Mouse (Mus musculus) gastrocnemius, adult 2 months (tissue): ENCODE measurements at regions not wholly inside any gene's neighbourhood (a gene's known extent, or its start where the extent isn't known, plus 50 kb on each side); places are given as distances from the start of the nearest gene placed in this dataset.

Experiments used
- DNase-seq: peaks from one replicate; pipeline ENCODE4 v3.0.0; 2022
- H3K27ac ChIP-seq: fragments of 200-600 bp; 2 replicates; pipeline ENCODE4 v1.8.1; 2022; ENCODE audit warnings: mild to moderate bottlenecking
- H3K4me3 ChIP-seq: fragments of 200-600 bp; 2 replicates; pipeline ENCODE4 v1.8.1; 2022; ENCODE audit warnings: mild to moderate bottlenecking, moderate library complexity
- CTCF ChIP-seq: fragments of 200-600 bp; IDR thresholded peaks from 2 replicates; pipeline ENCODE4 v1.8.1; 2022; ENCODE audit warnings: antibody characterized with exemption, mild to moderate bottlenecking, moderate library complexity
- intact Hi-C: fragments of 180-260 bp; cut with DNase I; formaldehyde crosslinking; loops from one replicate; pipeline ENCODE4 v1.15.1; 2025

- Histone ChIP-seq H3K4me3 (no peak overlapping the region; the same call in 1 of the 2 replicates), H3K27ac (peak overlapping the region; percentile 75)
- TF ChIP-seq CTCF = peak; percentile 24; the same call in 1 of the 2 replicates
- peak; percentile 26 for DNase-seq
- intact Hi-C loops = no loop called here
Measured at GRCm38 (mm10) chr3:115793344-115794059, 78.6 kb upstream of the S1pr1 start.

- Histone ChIP-seq H3K4me3 (no peak overlapping the region), H3K27ac (no peak overlapping the region)
- DNase-seq = no peak
- intact Hi-C loops = no loop called here
- no peak for TF ChIP-seq CTCF
Measured at GRCm38 (mm10) chr3:115799326-115799725, 84.5 kb upstream of the S1pr1 start.

GRCm38 (mm10) chr3:115799981-115800380 is 85.1 kb upstream of the S1pr1 start:
- no peak for TF ChIP-seq CTCF
- DNase-seq = no peak
- intact Hi-C loops = no loop called here
- Histone ChIP-seq H3K4me3 (no peak overlapping the region), H3K27ac (no peak overlapping the region)

- Histone ChIP-seq H3K27ac (peak overlapping the region; percentile 69), H3K4me3 (no peak overlapping the region)
- TF ChIP-seq CTCF = no peak
- DNase-seq = no peak
- intact Hi-C loops = no loop called here
Measured at GRCm38 (mm10) chr3:115800873-115801272, 86.0 kb upstream of the S1pr1 start.

- intact Hi-C loops = no loop called here
- peak overlapping the region; percentile 69; the same call in 1 of the 2 replicates for H3K27ac ChIP-seq
- no peak for DNase-seq
- no peak overlapping the region for H3K4me3 ChIP-seq
- TF ChIP-seq CTCF = no peak
Measured at GRCm38 (mm10) chr3:115801581-115802200, 85.9 kb upstream of the Dph5 start.

- Histone ChIP-seq H3K27ac (no peak overlapping the region), H3K4me3 (no peak overlapping the region)
- no peak for DNase-seq
- intact Hi-C loops = no loop called here
- TF ChIP-seq CTCF = no peak
Measured at GRCm38 (mm10) chr3:115804616-115805015, 83.0 kb upstream of the Dph5 start.

GRCm38 (mm10) chr3:115807032-115807431 is 80.6 kb upstream of the Dph5 start:
- TF ChIP-seq CTCF = no peak
- intact Hi-C loops = no loop called here
- Histone ChIP-seq H3K27ac (no peak overlapping the region), H3K4me3 (no peak overlapping the region)
- no peak for DNase-seq

GRCm38 (mm10) chr3:115815168-115815567 is 72.5 kb upstream of the Dph5 start:
- peak overlapping the region; percentile 56 for H3K4me3 ChIP-seq
- DNase-seq = no peak
- intact Hi-C loops = no loop called here

GRCm38 (mm10) chr3:115815571-115816156 is 72.0 kb upstream of the Dph5 start:
- peak overlapping the region; percentile 81 for H3K27ac ChIP-seq
- no peak for TF ChIP-seq CTCF
- intact Hi-C loops = no loop called here
- DNase-seq = peak; percentile 28
- H3K4me3 ChIP-seq = peak overlapping the region; percentile 56

More at GRCm38 (mm10) chr3:115815168-115815567, 72.5 kb upstream of the Dph5 start:
- H3K27ac ChIP-seq = peak overlapping the region; percentile 81
- no peak for TF ChIP-seq CTCF

GRCm38 (mm10) chr3:115816328-115817160 is 71.1 kb upstream of the Dph5 start:
- no peak for DNase-seq
- TF ChIP-seq CTCF = no peak
- intact Hi-C loops = no loop called here

GRCm38 (mm10) chr3:115817771-115818170 is 69.9 kb upstream of the Dph5 start:
- no peak for DNase-seq
- Histone ChIP-seq H3K27ac (no peak overlapping the region), H3K4me3 (no peak overlapping the region)
- intact Hi-C loops = no loop called here
- TF ChIP-seq CTCF = no peak

More at GRCm38 (mm10) chr3:115816328-115817160, 71.1 kb upstream of the Dph5 start:
- peak overlapping the region; percentile 56 for H3K4me3 ChIP-seq
- peak overlapping the region; percentile 81 for H3K27ac ChIP-seq

GRCm38 (mm10) chr3:115818734-115819133 is 68.9 kb upstream of the Dph5 start:
- H3K27ac ChIP-seq = no peak overlapping the region
- intact Hi-C loops = no loop called here

More at GRCm38 (mm10) chr3:115818734-115819133, 68.9 kb upstream of the Dph5 start:
- no peak for TF ChIP-seq CTCF
- no peak overlapping the region for H3K4me3 ChIP-seq
- no peak for DNase-seq
